Mouse (Mus musculus): ENCODE results near the gene Scnn1a. TPM values are rescaled to one million over a fixed set of nuclear protein-coding genes. Genes with fewer than 3 reads are reported as not detected.
A peak's percentile ranks its signal among the peaks of the same experiment; 100 is the strongest.

Gene Scnn1a
- total and polyA plus RNA-seq, 3 experiments: 1.2 to 1.9 (median 1.7) TPM

DNA sequence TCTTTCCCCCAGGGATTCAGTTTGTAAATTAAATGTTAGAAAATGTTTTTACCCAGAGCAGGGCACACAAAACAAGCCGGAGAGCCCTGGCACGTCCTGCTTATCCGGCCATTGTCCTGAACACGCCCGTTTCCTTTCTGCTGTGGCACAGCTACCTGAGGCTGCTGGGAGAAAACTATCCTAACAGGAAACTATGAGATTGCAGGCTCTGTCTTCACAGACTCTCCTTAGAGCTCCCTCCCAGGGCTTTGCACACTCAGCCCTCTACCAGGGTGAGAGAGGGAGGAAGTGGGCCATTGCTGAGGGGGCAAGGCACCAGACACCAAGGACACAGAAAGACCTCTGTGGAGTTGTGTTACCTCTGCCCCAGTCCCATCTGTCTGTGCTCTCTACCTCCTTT lies 19.8 kb downstream of the Scnn1a start:
- no peak for DNase-seq

DNA sequence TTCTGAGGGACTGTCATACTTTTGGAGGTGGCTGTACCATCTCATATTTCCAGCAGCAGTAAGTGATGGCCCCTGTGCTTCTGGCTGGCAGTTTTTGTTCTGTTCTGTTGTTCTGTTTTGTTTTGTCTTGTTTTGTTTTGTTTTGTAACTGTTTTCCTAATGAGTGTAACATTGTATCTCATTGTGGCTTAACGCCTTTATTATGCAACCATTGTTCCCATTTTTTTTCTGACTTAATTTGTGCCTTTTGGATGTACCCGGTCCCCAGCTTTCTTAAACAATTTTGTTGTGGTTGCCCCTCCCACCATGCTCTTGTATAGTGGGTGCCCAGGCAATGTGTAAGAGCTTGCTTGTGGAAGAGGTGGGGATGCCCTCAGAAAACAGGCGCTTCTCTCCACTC lies 21.7 kb downstream of the Scnn1a start:
- DNase-seq: no peak

DNA sequence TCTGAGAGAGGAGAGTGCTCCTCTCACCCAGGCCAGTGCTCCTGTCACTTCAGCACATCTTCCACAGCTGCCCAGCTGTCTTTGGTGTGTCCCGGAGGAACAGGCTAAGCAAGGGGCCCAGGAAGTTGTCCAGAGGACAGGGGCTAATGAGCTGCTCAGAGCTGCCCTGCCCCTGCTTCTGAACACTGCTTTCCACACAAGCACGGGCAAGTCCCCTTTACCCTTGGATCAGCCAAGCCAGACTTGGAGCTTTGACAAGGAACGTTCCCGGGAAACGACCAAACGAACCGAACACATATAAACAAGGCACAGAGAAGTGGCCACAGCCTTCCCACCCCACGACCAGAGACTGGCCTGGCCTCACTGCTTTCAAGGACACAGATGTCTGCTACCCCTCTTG lies 23.6 kb downstream of the Scnn1a start:
- no peak for DNase-seq

DNA sequence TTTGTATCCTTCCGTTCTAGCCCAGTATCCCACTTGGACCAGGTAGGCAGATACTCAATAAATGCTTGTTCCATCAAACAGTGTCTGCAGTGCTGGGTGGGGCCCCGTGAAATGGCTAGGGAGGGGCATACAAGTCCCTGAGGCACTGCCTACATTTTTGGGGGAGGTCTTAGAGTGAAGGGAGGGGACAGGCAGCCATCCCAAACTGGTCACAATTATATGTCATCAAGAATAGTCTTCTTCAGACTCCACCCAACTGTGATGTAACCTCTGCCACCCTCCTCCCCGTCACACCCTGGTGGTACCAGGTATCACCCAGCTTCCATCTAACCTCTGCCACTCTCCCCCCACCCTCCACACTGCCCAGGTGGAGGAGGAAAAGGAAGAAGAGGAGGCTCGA lies 24.4 kb downstream of the Scnn1a start:
- no peak for DNase-seq

DNA sequence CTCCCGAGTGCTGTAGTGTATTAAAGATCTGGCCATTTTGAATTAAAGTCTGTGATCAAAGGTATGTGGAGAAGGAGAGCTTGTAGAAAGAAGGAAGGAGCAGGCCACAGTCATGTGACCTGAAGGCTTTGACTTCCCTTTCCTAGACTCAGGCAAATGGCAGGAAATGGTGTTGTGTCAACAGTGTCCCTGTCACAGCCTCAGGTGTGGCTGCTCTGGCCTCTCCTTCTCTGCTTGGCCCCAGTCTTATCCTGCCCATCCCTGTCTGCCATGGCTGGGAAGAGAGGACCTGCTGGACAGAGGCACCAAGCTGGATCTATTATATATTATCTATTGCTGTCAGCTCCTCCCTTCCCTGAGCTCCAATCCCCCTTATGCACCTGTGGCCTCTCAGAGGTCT lies 25.2 kb downstream of the Scnn1a start:
- DNase-seq: no peak

DNA sequence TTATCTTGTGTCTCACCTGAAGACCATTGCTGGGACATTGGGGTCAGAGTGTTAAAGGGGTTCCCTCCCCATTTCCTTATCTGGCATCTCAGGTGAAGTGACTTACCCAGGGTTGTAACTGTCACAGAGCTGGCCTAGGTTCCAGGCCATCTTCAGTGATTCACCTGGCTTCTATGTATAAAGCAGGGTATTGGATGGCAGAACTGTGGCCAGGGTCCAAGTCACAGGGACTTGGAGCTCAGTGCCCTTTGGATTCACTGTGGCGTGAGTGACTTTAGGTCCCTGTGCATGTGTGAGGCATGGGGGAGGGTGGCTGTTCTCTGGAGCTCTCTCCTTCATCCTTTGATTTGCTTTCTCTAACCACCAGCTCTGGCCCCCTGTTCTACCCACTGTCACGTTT lies 25.6 kb downstream of the Scnn1a start:
- DNase-seq: no peak

DNA sequence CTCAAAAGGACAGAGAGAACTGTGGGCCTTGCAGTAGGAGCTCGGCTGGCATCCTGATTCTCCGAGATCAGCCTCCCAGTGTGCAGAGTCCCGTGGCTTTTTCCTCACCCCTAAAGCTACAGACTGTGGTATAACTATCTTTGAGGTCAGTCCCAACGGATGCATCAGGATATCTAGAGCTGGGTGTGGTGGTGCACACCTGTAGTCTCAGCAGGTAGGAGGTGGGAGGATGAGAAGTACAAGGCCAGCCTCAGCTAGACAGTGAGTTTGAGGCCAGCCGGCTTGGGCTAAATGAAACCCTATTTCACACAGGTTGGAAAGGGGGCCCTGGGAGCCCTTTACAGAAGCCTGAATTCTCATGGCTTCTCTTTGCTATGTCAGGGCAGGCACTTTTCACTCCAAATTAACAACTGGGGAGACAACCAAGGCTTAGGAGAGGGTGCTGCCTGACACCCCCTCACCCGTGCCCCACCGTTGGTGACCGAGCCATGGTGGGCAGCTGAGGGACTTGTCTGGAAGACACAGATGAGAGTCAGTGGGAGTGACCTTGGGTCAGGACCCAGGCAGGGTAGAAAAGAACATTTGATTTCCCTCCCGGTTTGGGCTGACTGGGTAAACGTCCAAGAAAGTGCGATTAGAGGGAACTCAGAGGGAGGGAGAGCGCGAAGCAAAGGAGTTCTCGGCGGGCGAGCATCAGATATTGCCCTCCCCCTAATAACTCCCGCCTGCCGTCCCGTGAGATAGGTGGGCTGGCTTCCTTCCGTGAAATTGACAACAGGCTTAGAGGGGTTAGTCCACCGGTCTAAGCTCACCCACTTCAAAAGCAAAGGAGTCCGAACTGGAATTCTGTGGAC lies 28.5 kb downstream of the Scnn1a start, which contains the start of gene Tnfrsf1a:
Tnfrsf1a (plus strand) TSS at position 642 of the 854 bp plus-strand sequence.
- DNase-seq: peak; percentile 45

DNA sequence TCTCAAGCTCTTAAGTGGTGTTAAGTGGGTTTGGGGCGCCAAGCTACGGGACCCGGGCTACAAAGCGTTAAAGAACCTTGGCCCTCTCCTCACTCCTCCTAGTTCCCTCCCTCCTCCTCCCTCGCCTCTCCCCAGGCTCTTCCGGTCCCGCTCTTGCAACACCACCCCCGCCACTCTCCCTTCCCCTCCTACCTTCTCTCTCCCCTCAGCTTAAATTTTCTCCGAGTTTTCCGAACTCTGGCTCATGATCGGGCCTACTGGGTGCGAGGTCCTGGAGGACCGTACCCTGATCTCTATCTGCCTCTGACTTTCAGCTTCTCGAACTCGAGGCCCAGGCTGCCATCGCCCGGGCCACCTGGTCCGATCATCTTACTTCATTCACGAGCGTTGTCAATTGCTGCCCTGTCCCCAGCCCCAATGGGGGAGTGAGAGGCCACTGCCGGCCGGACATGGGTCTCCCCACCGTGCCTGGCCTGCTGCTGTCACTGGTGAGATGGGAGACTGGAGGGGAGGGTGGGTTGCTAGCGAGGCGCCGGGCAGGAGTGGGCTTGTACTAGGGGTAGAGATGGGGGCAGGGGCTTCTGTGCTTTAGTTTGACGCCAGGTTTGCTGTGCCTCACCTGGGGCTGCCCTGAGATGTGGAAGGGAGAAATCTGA lies 29.2 kb downstream of the Scnn1a start:
- DNase-seq: peak; percentile 89

DNA sequence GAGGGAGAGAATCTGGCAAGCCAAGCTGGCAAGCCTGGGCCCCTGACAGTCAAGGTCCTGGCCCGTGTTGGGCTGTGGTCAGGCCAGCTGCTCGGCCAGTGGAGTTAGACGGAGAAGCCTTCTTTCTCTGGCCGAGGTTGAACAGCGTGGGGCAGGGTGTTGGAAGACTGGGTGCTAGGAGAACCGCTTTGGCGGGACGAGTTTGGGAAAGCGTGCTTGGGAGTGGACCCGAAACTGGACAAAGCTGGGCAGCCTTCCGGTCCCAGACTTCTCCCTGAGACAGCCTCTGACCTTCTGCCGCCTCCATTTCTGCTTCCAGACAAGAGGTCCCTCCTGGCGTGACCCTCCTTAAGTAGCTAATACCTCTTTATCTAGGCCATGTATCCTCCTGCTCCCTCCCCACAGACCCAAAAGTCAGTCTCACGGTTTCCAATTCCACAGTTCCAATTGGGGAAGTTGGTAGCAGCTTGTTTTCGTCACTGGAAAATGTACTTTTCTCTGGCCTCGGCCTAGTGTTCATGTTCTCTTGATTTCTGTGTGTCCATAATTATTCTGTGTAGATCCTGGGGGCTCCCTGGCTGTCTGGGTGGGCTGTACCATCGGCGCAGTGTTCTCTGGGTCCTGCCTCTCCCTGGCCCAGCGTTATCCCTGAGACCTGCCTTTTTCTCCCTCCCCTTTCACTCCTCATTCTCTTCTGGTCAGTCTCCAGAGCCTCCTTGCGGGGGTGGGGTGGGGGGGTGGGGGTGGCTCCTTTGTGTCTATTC lies 30.0 kb downstream of the Scnn1a start:
- peak; percentile 74 for DNase-seq

DNA sequence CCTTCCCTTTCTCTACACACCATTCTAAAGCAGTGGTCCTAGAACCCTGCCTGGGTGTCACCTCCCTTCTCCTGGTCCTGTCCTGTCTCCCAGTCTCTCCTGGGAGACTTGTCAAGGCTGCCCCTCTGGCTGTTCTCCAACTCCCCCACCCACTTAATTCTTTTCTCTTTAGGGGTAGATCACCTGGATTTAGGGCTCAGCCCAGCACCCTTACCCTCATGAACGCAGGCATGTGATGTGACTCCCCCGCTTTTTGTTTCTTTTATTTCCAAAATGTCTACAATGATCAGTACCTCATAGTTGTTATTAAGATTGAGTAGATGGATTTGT lies 30.5 kb downstream of the Scnn1a start:
- DNase-seq: peak; percentile 52

DNA sequence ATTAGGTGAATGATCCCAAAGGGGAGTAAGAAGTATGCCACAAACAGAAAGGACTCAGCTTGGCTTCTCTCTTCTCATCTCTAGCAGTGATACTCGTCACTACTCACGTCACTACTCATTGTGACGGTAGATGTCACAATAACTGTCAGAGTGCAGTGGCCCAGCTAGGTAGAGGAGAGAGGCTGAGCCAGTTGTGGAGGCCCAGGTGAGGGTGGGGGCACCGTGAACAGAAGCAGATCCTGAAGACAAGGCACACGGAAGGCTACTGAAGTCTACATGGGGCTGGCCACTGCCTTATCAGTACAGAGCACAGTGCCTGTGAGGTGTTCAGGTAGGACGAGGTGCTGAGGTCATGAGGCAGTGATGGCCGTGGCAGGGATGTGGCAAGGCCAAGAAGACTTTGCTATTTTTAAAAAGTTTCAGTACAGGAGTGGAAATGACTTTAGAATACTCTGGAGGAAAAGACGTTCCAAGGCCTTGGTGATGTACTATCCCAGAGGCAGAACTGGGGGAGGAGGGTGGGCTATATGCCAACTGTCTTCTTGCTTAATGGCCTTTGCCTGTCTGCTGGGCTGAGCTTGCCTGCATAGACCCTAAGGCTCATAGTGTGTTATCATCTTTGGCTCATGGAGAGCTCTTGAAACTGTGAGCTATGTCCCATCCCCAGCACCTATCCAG lies 31.0 kb downstream of the Scnn1a start:
- peak; percentile 92 for DNase-seq

DNA sequence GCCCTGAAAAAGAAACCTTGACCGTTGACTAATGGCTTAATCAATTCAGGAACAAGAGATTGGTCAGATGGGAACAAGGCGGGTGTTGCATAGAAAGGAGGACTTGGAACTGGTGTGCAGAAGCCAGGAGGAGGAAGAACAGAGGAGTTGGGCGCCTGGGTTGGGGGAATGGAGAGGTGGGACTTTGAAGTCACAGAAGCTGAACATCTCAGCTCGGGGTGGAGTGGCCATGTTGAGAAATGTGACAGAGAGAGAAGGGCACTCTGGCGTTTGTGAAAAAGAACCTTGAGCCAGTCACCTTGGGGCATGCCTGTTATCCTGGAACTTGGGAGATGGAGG lies 31.6 kb downstream of the Scnn1a start:
- no peak for DNase-seq

DNA sequence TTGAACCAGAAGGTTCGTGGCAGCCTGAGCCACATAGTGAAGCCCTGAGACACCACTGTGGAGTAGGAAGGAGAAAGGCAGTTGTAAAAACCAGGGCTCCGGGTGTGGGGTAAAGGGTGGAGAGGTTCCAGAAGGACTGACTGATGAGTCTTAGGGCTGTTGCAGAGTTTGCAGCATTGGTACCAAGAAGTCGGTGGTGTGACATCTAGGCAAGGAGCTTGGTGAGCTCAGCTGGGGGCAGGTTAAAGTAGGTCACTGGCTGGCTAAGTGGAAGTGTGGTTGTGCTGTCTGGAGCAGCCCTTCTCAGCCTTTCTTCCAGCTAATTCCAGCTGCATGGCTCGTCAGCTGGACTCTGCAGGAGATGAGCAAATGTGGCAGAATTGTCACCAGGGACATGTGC lies 32.4 kb downstream of the Scnn1a start:
- DNase-seq: peak; percentile 51

DNA sequence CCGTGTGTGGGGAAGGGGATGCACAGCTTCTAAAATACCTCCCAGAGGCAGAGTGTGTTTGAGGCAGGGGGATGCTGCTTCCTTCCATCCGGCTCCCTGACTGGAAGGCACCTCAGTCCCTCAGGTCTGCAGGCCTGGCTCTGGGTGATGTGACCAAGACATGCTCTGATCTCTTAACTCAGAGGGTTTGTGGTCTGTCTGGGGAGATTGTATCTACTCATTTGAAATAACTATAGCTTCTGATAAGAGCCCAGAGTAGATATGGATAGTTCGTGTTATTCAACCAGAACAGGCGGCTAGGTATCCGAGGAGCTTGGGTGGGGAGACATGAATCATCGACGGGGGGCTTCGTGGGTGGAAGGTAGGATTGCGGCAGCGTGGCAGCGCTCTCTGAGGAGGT lies 32.8 kb downstream of the Scnn1a start:
- no peak for DNase-seq

DNA sequence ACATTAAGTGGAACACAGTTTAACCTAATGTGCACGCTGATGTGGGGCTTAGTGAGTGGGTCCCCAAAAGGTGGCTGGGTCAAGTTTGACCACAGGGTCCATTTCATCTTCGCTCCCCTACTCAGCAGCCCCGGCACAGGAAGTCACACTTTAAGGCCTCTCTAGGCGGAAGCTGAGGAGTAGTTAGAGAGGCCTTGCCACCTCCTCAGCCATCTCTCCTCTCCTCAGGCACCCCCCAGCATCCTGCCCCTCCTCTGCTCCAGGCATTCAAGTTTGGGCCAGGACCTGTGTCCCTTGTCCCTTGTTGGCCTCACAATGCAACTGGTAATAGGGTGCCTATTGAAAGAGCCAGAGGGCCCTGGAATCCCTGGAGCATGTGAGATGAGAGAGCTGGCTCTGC lies 33.2 kb downstream of the Scnn1a start:
- no peak for DNase-seq

DNA sequence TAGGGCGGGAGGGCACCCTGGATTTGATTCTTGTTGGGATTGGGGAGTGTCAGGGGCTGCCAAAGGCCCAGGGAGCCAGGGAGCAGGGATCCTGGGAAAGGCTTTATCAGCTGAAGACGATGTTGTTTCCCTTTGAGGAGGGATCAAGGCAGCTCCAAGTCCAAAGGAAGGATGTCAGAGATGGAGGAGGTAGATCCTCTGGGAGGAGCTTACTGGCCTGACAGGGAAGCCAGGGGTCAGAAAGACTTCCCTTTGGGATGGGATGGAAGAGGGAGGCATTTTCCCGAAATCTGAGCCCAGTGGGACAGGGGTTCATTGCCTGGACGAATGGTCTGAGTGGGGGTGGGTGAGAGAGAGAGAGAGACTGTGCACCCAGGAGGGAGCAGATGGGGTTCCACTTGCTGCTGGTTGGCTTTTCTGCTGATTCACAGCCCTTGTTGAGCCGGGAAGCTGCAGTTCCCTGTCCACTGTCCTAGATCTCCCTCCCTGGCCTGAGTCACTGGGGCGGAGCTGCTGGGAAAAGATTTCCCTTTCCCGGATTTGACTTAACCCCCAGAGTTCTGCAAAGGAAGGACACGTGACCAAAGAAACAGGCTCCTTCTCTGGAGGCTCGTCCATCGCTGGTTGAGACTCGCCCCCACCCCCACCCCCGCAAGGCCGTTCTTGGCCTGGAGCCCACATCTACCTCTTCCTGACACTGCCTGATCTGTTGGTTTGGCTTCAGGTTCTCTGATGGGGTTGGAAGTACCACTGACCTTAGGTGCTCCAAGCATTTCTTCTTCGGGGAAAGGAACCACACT lies 34.1 kb downstream of the Scnn1a start:
- peak; percentile 91 for DNase-seq

DNA sequence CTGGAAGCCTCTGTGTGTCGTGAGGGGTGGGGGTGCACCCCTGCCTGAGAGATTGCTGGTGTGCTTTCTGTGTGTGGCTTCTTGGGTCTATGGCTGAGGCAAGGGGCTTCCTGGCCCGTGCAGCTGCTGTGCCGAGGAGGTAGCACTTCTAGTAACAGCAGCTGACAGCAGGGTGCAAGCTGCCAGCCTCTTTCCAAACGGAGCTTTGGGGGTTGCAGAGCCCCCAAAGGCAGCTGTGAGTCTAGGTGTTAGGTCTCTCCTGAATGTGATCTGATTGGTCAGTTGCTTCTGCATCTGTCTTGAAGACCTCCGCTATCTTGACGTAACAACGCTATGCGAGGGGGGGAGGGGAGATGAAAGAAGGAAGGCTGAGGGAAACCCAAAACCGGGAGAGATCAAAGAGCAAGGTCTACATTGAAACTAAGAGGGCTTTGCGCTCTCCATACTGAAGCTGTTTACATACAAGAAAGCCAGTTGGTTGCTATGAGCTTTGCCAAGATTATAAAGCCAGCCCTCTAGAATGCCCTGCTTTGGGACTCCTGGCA lies 34.8 kb downstream of the Scnn1a start:
- DNase-seq: no peak

DNA sequence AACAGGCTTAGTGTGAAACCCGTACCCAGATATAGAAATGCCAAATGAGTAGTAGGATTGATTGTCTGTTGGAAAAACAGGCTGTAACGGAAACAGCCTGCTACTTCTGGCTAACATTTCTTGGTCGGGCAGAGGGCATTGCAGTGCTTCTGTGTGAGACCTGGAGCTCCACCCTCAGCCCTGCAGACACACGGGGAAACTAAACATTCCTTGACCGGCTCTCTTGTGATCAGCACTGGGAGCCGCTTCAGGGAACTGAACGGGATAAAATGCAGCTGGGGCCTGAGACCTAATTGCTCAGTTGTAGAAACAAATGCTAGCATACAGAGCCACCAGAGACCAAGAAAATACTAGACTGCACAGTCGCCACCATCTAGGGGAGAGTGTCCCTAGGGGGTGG lies 35.8 kb downstream of the Scnn1a start:
- no peak for DNase-seq

DNA sequence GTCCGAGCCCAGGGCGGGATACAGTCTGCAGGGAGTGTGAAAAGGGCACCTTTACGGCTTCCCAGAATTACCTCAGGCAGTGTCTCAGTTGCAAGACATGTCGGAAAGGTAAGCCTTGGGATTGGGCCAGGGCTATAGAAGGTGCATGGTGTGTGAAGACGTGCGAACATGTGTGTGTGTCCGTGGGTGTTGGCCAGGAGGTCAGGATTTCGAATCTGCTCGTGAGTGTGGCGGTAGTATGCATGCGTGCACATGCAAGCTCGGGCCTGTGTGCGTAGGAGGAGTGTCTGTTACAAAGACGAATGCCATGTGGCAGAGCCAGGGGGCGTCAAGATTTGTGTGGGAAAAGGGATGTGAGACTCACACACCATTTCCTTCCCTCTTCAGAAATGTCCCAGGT lies 36.9 kb downstream of the Scnn1a start:
- no peak for DNase-seq

DNA sequence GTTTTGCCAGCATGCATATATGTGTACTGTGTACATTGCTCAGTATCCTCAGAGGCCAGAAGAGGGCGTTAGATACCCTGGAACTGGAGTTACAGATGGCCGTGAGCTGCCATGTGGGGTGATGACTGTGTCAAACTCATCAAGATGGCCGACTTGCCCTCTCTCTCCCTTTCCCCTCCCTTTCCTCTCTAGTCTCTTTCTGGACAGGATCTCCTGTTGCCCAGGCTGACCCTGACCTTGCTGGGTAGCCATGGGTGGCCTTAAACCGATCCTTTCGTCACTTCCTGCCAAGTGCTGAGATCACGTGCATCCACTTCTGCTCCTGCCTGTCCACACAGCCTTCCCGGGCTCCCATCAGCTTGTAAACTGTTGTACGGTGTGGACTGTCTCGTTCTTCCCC lies 39.5 kb downstream of the Scnn1a start:
- DNase-seq: peak; percentile 82

DNA sequence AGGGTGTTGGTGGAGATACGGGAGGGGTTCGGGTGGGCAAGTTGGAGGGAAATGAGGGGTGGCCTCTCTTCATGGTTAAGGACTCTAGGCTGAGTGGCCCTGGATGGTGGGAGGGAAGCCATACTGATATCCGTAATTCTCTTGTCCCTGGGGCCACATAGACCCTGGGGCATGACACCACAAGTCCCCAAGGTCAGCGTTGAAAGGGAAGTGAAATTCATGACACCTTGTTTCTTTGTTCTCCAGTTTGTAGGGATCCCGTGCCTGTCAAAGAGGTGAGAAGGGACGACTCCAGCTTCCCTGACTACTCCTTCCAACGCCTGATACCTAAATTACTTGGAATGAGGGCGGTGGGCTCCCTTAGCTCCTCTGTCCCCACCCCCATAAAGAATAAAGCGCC lies 40.4 kb downstream of the Scnn1a start:
- DNase-seq: no peak

Measured in adrenal gland, adult 2 months (tissue).